Mouse (Mus musculus) forebrain, embryonic 11.5 days (tissue): ENCODE measurements around the gene Itpripl2. TPM values are rescaled to one million over a fixed set of nuclear protein-coding genes. Genes with fewer than 3 reads are reported as not detected.
A peak's percentile ranks its signal among the peaks of the same experiment; 100 is the strongest.

ENCODE experiments used
- ATAC-seq: fragments of 200-750 bp; cut with Nextera tagmentation; replicated peaks from 2 replicates; pipeline ENCODE4 v1.8.0; 2017; ENCODE audit warnings: moderate TSS enrichment; ENCODE audit not compliant: low FRiP score
- DNase-seq: peaks from one replicate; pipeline ENCODE4 v3.0.0-alpha.2; 2017; ENCODE audit warnings: low spot score
- H3K27ac ChIP-seq: fragments of 300-500 bp; sonication (generic); 2 replicates; pipeline ENCODE4 v1.5.1; 2014; ENCODE audit warnings: low read depth, low read length
- H3K27me3 ChIP-seq: fragments of 300-500 bp; sonication (generic); 2 replicates; pipeline ENCODE4 v1.6.1; 2014; ENCODE audit warnings: mild to moderate bottlenecking, low read length, mixed read lengths; ENCODE audit not compliant: control insufficient read depth, insufficient read depth
- H3K36me3 ChIP-seq: fragments of 300-500 bp; sonication (generic); 2 replicates; pipeline ENCODE4 v1.6.1; 2014; ENCODE audit warnings: mild to moderate bottlenecking, low read length, moderate library complexity, mixed read lengths; ENCODE audit not compliant: control insufficient read depth, insufficient read depth
- H3K4me1 ChIP-seq: fragments of 300-500 bp; sonication (generic); replicated peaks from 2 replicates; pipeline ENCODE4 v1.6.1; 2014; ENCODE audit warnings: low read length, mixed read lengths; ENCODE audit not compliant: control insufficient read depth, insufficient read depth
- H3K4me2 ChIP-seq: fragments of 300-500 bp; sonication (generic); 2 replicates; pipeline ENCODE4 v1.6.1; 2014; ENCODE audit warnings: low read depth, mild to moderate bottlenecking, low read length, moderate library complexity, mixed read lengths; ENCODE audit not compliant: severe bottlenecking
- H3K4me3 ChIP-seq: fragments of 300-500 bp; sonication (generic); 2 replicates; pipeline ENCODE4 v1.5.1; 2014; ENCODE audit warnings: low read depth, low read length
- H3K9ac ChIP-seq: fragments of 300-500 bp; sonication (generic); 2 replicates; pipeline ENCODE4 v1.6.1; 2014; ENCODE audit warnings: low read length
- H3K9me3 ChIP-seq: fragments of 300-500 bp; sonication (generic); 2 replicates; pipeline ENCODE4 v1.6.1; 2016; ENCODE audit warnings: low read length, mixed read lengths; ENCODE audit not compliant: control insufficient read depth
- WGBS: fragments of 180-500 bp; shearing (Covaris S2); extraction: QIAGEN DNeasy Blood & Tissue Kit; methylation state at CpG from one replicate; pipeline ENCODE4 v1.1.7; 2014; 5-methylcytosine and 5-hydroxymethylcytosine counted together
- polyA plus RNA-seq: library from polyadenylated mRNA; unstranded; fragments of >200 nt; fragmentation: Nextera tagmentation; extraction: Ambion mirVana; gene quantifications from 2 replicates; pipeline ENCODE4 v1.2.1, GENCODE M21; 2014

The Itpripl2 gene
- polyA plus RNA-seq, 1 experiment from 2014 or later = 0.61 TPM

GRCm38 (mm10) chr7:118493892-118494291 lies 2.1 kb upstream of the Itpripl2 start:
- peaks cover 35% of the 10 kb centered on the region for H3K27me3 ChIP-seq

GRCm38 (mm10) chr7:118490666-118491430 lies 927 bp downstream of the Itpripl2 start:
- H3K4me2 ChIP-seq = peak overlapping the region; percentile 79

More at GRCm38 (mm10) chr7:118493892-118494291, 2.1 kb upstream of the Itpripl2 start:
- Histone ChIP-seq H3K36me3 (no peaks in the 10 kb centered on the region), H3K9me3 (no peaks in the 10 kb centered on the region; the same call in 1 of the 2 replicates), H3K9ac (no peak overlapping the region), H3K4me2 (no peak overlapping the region), H3K27ac (no peak overlapping the region), H3K4me3 (no peak overlapping the region), H3K4me1 (0 out of 2 replicates have a peak, but pooled peaks cover 2% of the 10 kb centered on the region)
- no peak for DNase-seq
- WGBS = 89% methylated on average over 9 of the region's 9 CpGs
- ATAC-seq = no peak

GRCm38 (mm10) chr7:118489706-118490665 lies 1.8 kb downstream of the Itpripl2 start:
- Histone ChIP-seq H3K4me2 (peak overlapping the region; percentile 21), H3K27ac (no peak overlapping the region), H3K36me3 (no peaks in the 10 kb centered on the region), H3K27me3 (peaks cover 37% of the 10 kb centered on the region), H3K9ac (no peak overlapping the region), H3K4me1 (0 out of 2 replicates have a peak, but pooled peaks cover 2% of the 10 kb centered on the region), H3K4me3 (no peak overlapping the region; the same call in 1 of the 2 replicates), H3K9me3 (no peaks in the 10 kb centered on the region)
- ATAC-seq (peak; percentile 48), DNase-seq (peak; percentile 52)
- WGBS = 10% methylated on average over 56 of the region's 57 CpGs

More at GRCm38 (mm10) chr7:118490666-118491430, 927 bp downstream of the Itpripl2 start:
- peak overlapping the region; percentile 61 for H3K9ac ChIP-seq
- H3K27ac ChIP-seq = no peak overlapping the region
- 0 out of 2 replicates have a peak, but pooled peaks cover 2% of the 10 kb centered on the region for H3K4me1 ChIP-seq
- peaks cover 37% of the 10 kb centered on the region for H3K27me3 ChIP-seq
- H3K4me3 ChIP-seq = peak overlapping the region; percentile 56
- no peaks in the 10 kb centered on the region for H3K36me3 ChIP-seq
- ATAC-seq (peak; percentile 47), DNase-seq (peak; percentile 70)
- 3% methylated on average over 67 of the region's 67 CpGs for WGBS
- no peaks in the 10 kb centered on the region for H3K9me3 ChIP-seq

- H3K4me3 ChIP-seq = no peak overlapping the region
- H3K4me1 ChIP-seq = 0 out of 2 replicates have a peak, but pooled peaks cover 2% of the 10 kb centered on the region
- no peaks in the 10 kb centered on the region for H3K36me3 ChIP-seq
- H3K9ac ChIP-seq = no peak overlapping the region
- H3K4me2 ChIP-seq = no peak overlapping the region
- peaks cover 37% of the 10 kb centered on the region for H3K27me3 ChIP-seq
- DNase-seq = no peak
- no peak for ATAC-seq
- H3K27ac ChIP-seq = no peak overlapping the region
- no peaks in the 10 kb centered on the region for H3K9me3 ChIP-seq
- WGBS = 27% methylated on average over 8 of the region's 8 CpGs
Observed at GRCm38 (mm10) chr7:118488060-118488664, 3.6 kb downstream of the Itpripl2 start.

GRCm38 (mm10) chr7:118486917-118487316 lies 4.9 kb downstream of the Itpripl2 start:
- no peak for ATAC-seq
- H3K4me3 ChIP-seq = no peak overlapping the region
- no peak overlapping the region for H3K9ac ChIP-seq
- 0 out of 2 replicates have a peak, but pooled peaks cover 2% of the 10 kb centered on the region for H3K4me1 ChIP-seq
- no peaks in the 10 kb centered on the region for H3K36me3 ChIP-seq
- 65% methylated on average over 5 of the region's 5 CpGs for WGBS
- H3K9me3 ChIP-seq = no peaks in the 10 kb centered on the region
- H3K27me3 ChIP-seq = peaks cover 30% of the 10 kb centered on the region
- no peak overlapping the region for H3K4me2 ChIP-seq
- DNase-seq = no peak
- no peak overlapping the region for H3K27ac ChIP-seq

- no peak overlapping the region for H3K27ac ChIP-seq
- H3K4me3 ChIP-seq = no peak overlapping the region
- H3K4me1 ChIP-seq = no peaks in the 10 kb centered on the region
- no peak overlapping the region for H3K4me2 ChIP-seq
- no peak overlapping the region for H3K9ac ChIP-seq
- DNase-seq = no peak
- peaks cover 3% of the 10 kb centered on the region; the same call in 1 of the 2 replicates for H3K27me3 ChIP-seq
- ATAC-seq = no peak
- H3K9me3 ChIP-seq = no peaks in the 10 kb centered on the region
- WGBS = 87% methylated on average over 1 of the region's 1 CpGs
- H3K36me3 ChIP-seq = no peaks in the 10 kb centered on the region
Observed at GRCm38 (mm10) chr7:118483996-118484395, 7.8 kb downstream of the Itpripl2 start.

- Histone ChIP-seq H3K27ac (no peak overlapping the region), H3K4me3 (no peak overlapping the region), H3K27me3 (no peaks in the 10 kb centered on the region), H3K4me2 (no peak overlapping the region), H3K9ac (no peak overlapping the region), H3K36me3 (no peaks in the 10 kb centered on the region), H3K4me1 (no peaks in the 10 kb centered on the region), H3K9me3 (no peaks in the 10 kb centered on the region)
- no peak for ATAC-seq
- 84% methylated on average over 2 of the region's 2 CpGs for WGBS
- no peak for DNase-seq
Observed at GRCm38 (mm10) chr7:118482001-118482400, 9.8 kb downstream of the Itpripl2 start.
